In the genomic region with DNA sequence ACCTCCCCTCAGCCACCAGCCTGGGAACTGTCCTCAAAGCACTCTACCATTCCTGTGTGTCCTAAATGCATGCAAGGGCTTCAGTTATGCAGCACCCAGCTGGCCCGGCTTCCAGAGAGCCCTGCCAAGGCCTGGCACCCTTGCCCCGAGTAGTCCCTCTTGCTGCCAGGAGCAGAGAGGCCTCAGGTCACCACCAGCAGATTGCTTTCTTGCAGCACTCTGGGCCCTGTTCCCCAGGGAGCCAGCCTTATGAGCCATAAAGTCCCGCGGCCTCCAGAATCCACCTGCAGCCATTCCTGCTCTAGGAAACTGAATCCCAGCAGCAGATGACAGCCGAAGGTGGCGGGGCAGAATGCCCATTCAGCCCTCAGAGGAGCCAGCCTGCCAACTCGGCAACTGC, we compare ENCODE assay signal across 11 mouse cellular contexts. TPM values are rescaled to one million over a fixed set of nuclear protein-coding genes. Genes with fewer than 3 reads are reported as not detected.
DNase-seq lines count a peak whose midpoint lies in the region; ATAC-seq lines count a peak whose summit lies in the region.
"Had no signal": no experiment of that assay in that cellular context is flagged by ENCODE, and none has a peak within 500 bp of the region (broad histone marks: within the 10 kb centered on the region; RNA-seq: fewer than 3 reads in every experiment).

No protein-coding gene starts in this region.

- no peak overlapping the region for H3K4me2 ChIP-seq in kidney, embryonic 15.5 days
- H3K4me2 ChIP-seq: hindbrain, embryonic 12.5 days had no signal

- H3K4me1 ChIP-seq in kidney, embryonic 15.5 days, result peaks cover 23% of the 10 kb centered on the region
- H3K4me1 ChIP-seq: megakaryocyte, embryonic 14.5 days had no signal

- DNase-seq in kidney, adult 8-10 months, result peak; percentile 15 to 39
- DNase-seq in adrenal gland, postnatal 14 days, result peak; percentile 83
- peak; percentile 79 to 85 for DNase-seq in cerebellum, postnatal 10 days
- DNase-seq in heart, postnatal 25 days (ENCODE audit: low spot score), result peak; percentile 41
- no peak for DNase-seq in thymus, postnatal 14 days
- no peak for DNase-seq in urinary bladder, adult 2 months (ENCODE audit: low spot score)
- no peak for DNase-seq in frontal cortex, postnatal 25 days (ENCODE audit: low spot score in 2 of 2)
- DNase-seq: thymus, postnatal 4 days had no signal

- H3K27me3 ChIP-seq in kidney, embryonic 15.5 days, result peaks cover 11% of the 10 kb centered on the region; the same call in 1 of the 2 replicates

- intact Hi-C loops in heart, postnatal 25 days (cut with DNase I), result no loop called here

- H3K27ac ChIP-seq in kidney, embryonic 15.5 days, result no peak overlapping the region
- H3K27ac ChIP-seq: hindbrain, embryonic 12.5 days had no signal

- no peak overlapping the region for H3K4me3 ChIP-seq in kidney, embryonic 15.5 days (replicated peaks)
- H3K4me3 ChIP-seq: hindbrain, embryonic 12.5 days; megakaryocyte, embryonic 14.5 days had no signal

- 65% methylated on average over 7 of the region's 7 CpGs for WGBS in kidney, embryonic 15.5 days

- no peaks in the 10 kb centered on the region for H3K36me3 ChIP-seq in kidney, embryonic 15.5 days
- H3K36me3 ChIP-seq: hindbrain, embryonic 12.5 days had no signal

- H3K9ac ChIP-seq in kidney, embryonic 15.5 days, result no peak overlapping the region
- H3K9ac ChIP-seq: hindbrain, embryonic 12.5 days had no signal

- H3K9me3 ChIP-seq in kidney, embryonic 15.5 days (replicated peaks), result no peaks in the 10 kb centered on the region
- H3K9me3 ChIP-seq: hindbrain, embryonic 12.5 days; megakaryocyte, embryonic 14.5 days had no signal

- no peak for ATAC-seq in kidney, embryonic 15.5 days (replicated peaks; ENCODE audit: low FRiP score)

RNA-seq across cellular contexts. Expression of a gene that starts 27.5 kb away (rescaled TPM):
- 844 and 965 TPM in 2 replicates for polyA plus RNA-seq in kidney, embryonic 15.5 days (2015; fragmentation: Nextera tagmentation; extraction: Ambion mirVana)
- 321 and 419 TPM in 2 replicates for total RNA-seq in adrenal gland, postnatal 14 days (2021)
- 10 to 100 TPM; 35.8 to 44.2 TPM for total RNA-seq in heart, postnatal 25 days (2021)
- 17.5 TPM in 2 replicates for polyA plus RNA-seq in urinary bladder, adult 2 months (2012; rRNA removed)

RNA-seq across cellular contexts. Expression of a gene that starts 40.2 kb away (rescaled TPM):
- 4.1 and 4.5 TPM in 2 replicates for polyA plus RNA-seq in kidney, embryonic 15.5 days (2015; fragmentation: Nextera tagmentation; extraction: Ambion mirVana)
- total RNA-seq in adrenal gland, postnatal 14 days (2021), result 1.8 and 11.3 TPM in 2 replicates
- under 1 TPM; 0.17 to 0.49 TPM for total RNA-seq in heart, postnatal 25 days (2021)
- 17.8 and 19.0 TPM in 2 replicates for polyA plus RNA-seq in urinary bladder, adult 2 months (2012; rRNA removed)

Comparison
In these comparisons a context has a peak if more than half of its experiments do, and no peak if none do; other contexts are left out.
1. DNase-seq: peak in kidney, adult 8-10 months (2 of 2), adrenal gland, postnatal 14 days (single experiment), cerebellum, postnatal 10 days (2 of 2) and heart, postnatal 25 days (single experiment); none in thymus, postnatal 14 days (single experiment), urinary bladder, adult 2 months (single experiment) and frontal cortex, postnatal 25 days (0 of 2).